Mouse (Mus musculus) right cerebral cortex, postnatal 36 days (tissue): ENCODE data around the gene Sfmbt1.
"Not testable (repeated sequence)": the region's sequence is repeated elsewhere in the genome, so short reads cannot be mapped to it uniquely, and the experiment has no call there.

Source experiments
- DNase-seq, 2 experiments: peaks; one replicate each; pipeline ENCODE4 v3.0.0; 2022; ENCODE audit warnings: low spot score in 2 of 2, mixed read lengths in 1 of 2

Sfmbt1 gene

DNA sequence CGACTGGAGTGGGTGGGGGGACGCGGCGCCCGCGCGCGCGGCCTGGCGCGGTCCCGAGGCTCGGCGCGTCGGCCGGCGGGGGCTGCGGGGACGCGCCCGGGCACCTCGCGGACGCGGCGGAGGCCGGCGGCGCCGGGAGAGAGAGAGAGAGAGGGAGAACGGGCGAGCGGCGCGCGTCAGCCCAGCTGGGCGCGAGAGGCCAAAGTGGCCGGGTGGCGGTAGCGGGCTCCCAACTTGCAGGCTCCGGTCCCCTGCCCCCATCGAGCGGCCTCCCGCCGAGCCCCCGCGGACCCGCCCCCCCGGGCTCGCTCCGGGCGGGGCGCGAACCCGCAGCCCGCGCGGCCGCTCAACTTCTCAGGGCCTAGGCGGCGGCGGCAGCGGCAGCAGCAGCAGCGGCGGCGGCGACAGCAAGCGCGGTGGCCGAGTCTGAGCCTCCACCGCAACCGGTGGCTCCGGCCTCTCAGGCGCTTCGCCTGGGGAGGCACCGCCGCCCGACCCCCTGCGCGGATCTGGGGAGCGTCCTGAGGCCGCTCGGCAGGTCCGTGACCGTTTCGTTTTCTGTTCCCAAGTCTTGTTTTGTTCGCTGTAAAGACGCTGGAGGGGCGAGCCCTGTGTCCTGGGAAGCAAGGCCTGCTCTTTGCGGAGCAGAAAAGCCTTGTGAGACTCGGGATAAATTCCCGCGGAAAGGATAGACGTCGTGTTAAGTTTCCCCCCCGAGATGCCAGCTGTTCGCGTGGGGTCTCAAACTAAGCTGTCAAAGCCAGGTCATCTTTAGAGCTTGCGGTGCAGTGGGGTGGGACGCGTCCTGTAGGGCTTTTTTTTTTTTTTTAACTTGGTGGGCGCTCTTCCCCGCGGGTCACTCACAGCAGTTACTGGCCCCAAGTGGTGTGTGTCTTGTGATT, 1.7 kb downstream of the Sfmbt1 start:
- peak in 1 of 2 experiments; percentile 45 for DNase-seq

DNA sequence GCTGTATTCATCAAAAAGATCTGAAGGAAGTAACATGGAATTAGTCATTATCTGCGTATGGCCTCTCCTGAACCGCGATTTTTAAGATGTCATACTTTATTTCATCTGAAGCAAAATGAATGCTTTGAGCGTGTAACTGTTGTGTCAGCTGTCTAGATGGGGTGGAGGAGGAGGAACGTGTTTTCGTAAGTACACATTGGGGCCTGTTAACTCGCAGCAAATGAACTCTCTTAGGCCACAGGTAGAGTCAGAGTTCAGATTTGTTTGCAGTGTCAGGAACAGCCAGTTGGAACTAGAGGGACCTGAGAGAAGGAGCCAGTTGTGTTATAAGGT, 2.3 kb downstream of the Sfmbt1 start:
- no peak for DNase-seq

DNA sequence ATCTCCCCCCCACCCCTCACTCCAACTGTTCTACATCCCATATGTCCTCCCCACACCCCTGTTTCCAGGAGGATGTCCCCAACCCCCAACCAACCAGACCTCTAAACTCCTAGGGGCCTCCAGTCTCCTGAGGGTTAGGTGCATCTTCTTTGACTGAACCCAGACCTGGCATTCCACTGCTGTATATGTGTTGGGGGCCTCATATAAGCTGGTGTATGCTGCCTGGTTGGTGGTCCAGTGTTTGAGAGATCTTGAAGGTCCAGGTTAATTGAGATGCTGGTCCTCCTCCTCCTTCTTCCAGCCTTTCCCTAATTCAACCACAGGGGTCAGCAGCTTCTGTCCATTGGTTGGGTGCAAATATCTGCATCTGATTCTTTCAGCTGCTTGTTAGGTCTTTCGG, 4.0 kb downstream of the Sfmbt1 start:
- not testable (repeated sequence) for DNase-seq

DNA sequence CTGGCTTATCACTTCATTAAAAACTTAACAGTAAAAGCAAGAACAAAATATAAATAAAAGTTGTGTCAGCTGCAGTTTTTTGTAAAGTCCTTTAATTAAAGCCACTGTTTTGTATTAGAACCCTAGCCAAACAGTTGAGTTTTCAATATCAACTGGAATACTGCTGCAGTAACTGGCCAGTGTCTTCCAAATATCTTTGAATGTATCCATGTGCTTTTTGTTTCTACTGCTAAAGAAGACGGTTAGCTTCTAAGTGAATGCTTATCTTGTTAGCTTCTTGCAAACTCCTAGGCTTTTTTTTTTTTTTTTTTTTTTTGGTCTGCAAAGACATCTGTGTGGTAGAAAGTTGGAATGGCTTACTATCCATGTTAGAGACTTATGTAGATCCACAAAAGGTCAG, 4.9 kb downstream of the Sfmbt1 start:
- DNase-seq = no peak

DNA sequence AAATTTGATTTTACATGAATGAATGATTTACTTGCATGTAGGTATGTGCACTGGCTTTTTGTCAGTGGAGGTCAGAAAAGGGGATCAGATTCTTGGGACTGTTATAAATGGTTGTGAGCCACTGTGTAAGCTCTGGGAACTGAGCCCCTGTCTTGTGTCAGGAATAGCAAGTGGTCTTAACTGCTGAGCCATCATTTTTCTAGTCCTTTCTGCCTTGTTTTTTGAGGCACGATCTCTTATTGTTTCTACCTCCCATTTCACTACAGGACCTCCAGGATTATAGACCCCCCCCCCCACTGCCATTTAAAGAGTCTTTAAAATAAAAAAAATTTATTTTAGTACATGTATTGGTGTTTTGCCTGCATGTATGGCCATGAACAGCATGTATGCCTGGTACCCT, 7.2 kb downstream of the Sfmbt1 start:
- no peak for DNase-seq

DNA sequence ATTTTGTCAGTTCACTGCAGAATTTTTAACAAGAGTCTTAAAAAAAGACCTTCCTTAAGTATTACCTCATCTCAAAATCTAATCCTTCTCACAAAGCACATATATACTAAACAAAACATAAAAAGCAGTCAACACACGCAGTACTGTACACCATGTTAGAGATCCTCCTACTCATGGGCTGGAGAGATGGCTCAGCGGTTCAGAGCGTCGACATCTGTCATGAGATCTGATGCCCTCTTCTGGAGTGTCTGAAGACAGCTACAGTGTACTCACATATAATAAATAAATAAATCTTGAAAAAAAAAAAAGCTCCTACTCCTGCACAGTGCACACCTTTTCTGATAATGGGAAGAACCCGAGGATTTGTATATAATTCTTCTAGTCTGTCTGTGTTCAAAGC, 7.8 kb downstream of the Sfmbt1 start:
- no peak for DNase-seq

DNA sequence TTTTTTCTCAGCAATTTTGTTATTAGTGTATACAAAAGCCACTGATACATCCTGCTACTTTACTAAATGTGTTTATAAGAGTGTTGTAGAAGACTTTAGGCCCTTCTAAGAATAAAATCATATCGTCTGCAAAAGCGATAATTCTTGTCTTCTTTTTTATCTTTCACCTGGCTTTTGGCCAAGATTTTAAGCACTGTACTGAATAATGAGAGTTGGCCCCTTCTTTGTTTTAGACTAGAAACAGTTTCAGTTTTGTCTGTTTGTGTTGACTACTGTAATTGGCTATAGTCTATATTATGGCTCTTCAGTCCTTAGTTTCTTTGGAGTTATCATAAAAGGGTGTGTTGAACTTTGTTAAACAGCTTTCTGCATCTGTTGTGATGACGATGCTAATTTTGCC, 17.2 kb downstream of the Sfmbt1 start:
- no peak for DNase-seq

DNA sequence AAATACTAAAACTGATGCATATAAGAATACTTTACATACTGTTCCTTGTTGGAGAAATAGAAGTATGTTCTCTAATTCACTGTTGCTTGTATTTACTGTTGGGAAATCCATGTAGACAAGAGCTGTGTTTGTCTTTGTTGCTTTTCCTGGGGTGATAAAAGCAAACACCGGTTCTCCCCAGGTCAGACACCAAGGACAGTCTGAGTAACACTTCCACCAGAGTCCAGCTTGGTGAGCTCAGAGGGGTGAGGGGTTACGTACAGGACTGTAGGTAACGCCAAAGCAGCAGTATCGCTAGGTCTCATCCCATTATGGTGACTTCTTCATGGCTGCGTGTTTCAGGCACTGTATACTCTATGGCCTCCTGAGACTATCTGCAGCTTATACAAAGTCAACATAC, 20.0 kb downstream of the Sfmbt1 start:
- DNase-seq = no peak

DNA sequence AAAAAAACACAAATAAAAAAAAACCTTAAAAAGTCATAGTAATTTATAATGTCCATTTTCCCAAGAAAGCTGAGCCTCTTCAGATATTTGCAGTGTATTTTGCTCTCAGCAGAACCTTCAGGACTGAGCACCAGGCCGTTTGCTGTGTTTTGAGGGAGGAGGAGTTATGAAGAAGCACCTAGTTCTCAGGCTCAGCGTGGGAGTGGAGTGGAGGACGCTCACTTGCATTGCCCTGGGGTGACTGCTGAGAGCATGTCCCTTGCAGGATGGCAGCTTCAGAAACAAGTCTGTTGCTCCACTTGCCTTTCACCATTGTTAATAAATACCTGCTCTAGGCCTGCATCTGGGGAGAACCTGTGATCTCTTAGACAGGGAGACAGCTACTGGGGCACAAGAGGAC, 21.2 kb downstream of the Sfmbt1 start:
- no peak for DNase-seq

DNA sequence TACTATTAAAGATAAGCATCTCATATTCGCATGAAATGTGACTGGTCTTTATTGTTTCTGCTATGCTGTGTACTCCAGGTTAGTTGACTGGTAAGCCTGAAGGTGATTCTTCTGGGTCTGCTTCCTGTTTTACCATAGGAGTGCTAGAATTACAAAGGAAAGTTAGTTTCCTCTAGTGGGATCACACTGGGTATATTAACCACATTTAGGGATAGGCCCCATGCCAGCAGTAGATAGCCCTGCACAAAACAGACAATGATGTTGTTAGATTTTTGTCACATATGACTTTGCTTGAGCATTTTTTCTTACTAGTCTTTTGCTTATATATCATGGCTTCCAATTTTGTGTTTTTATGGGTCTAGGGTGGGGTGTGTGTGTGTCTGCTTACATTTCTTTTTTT, 21.8 kb downstream of the Sfmbt1 start:
- DNase-seq = no peak

DNA sequence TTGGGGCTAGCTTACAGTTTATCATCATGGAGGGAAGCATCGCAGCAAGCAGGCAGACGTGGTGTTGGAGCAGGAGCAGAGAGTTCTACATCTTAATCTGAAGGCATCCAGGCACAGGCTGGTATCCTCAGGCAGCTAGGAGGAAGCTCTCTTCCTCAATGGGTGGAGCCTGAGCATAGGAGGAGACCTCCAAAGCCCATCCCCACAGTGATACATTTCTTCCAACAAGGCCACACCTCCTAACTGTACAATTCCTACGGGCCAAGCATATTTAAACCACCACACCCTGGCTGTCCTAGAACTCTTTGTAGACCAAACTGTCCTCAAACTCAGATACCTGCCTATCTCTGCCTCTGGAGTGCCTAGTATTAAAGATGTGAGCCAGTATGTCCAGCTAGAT, 29.2 kb downstream of the Sfmbt1 start:
- DNase-seq = no peak

DNA sequence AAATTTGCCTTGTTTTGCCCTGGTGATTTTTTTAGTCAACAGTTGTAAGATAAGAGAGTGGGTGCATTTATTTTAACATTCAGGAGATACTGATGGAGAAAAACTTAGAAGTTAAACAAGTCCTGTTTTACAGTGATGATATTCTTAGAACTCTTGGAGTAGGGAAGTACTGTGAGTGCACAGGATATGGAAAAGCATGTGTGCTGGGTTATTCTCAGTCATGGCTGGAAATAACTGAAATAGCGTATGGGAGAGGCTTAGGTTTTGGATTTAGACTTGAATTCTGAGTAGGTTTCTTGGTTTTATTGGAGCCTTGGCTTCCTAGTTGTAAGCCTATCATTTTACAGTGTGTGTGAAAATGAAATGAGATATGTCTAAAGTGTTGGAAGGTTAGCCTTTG, 31.5 kb downstream of the Sfmbt1 start:
- DNase-seq = no peak

DNA sequence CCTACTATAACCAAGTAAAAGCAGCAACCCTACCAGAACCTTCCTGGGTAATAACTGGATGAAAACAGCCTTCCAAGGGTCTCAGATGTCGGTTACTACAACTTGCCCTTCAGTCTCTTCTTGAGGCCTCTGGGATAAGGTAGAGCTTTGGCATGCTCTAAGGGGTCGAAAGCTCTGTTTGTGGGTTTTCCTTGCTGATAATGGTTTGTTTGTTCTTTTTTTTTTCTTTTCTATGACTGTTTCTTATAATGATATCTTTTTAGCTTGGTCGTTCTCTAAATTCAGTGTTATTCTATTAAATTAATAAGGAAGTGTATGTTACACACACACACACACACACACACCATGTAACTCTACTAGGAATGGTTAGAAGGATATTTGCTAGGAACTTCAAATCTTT, 42.6 kb downstream of the Sfmbt1 start:
- no peak for DNase-seq

DNA sequence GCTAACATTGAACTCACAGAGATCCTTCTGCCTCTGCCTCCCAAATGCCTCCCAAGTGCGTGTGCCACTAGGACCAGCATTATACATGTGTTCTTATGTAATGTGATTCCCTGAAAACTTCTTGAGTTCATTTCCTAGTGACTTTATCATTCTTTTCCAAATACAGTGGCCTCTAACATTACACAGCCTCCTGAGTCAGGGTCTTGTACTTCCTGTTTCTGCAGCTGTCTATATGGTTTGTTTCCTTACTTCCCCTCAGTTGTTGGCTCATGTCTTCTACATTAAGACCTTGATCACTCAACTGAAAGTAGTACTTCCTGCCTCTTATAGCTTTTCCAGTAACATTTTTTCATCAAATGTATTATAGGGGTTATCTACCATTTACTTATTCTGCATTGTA, 46.6 kb downstream of the Sfmbt1 start:
- DNase-seq = no peak

DNA sequence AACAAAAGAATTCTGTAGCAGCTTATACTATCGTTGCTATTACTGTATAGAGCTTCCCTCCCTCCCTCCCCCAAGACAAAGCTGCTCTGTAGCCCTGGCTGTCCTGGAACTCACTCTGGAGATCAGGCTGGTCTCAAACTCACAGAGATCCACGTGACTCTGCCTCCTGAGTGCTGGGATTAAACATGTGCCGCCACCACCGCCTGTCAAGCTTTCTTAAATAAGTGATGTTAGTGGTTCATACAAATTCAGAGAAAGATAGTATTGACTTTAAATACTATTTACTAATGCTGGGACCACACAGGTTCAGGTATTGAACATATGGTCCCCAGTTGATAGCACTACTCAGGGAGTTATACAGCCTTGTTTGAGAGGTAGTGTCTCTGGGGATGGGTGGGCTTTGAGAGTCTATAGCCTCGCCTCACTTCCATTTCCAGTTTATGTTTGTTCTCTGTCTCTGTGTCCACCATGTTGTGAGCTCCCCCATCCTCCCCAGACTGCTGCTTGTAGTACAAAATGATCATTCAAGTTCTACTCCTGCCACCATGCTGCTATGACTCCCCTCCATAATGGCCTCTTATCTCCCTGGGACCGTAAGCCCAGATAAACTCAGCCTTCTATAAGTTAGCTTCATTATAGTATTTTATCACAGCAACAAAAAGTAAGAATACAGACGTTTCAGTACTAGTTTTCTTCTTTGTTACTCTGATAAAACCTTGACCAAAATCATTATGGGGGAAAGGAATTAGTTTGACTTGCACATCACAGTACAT, 47.7 kb downstream of the Sfmbt1 start:
- DNase-seq = no peak

DNA sequence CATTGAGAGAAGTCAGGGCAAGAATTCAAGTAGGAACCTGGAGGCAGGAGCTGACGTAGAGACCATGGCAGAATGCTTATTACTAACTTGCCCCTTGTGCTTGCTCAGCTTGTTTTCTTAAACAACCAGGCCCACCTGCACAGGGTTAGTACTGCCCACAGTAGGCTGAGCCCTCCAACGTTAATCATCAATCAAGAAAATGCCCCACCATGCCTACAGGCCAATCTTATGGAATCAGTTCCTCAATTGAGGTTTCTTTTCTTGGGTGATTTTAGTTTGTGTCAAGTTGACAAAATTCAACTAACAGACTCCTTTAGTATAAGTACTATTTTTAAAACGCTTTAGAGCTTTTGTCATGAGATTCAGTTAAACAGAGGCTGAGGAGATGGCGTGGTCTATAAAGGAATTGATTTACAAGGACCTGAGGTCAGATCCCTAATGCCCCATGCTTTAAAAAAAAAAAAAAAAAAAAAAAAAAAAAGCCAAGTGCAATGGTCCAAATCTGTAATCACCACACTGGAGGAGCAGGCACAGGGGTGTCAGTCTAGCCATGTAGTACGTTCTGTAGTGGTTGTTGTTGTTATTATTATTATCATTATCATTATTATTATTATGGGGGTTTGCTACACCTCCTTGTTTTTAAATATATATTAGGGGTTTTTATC, 48.4 kb downstream of the Sfmbt1 start:
- no peak for DNase-seq

DNA sequence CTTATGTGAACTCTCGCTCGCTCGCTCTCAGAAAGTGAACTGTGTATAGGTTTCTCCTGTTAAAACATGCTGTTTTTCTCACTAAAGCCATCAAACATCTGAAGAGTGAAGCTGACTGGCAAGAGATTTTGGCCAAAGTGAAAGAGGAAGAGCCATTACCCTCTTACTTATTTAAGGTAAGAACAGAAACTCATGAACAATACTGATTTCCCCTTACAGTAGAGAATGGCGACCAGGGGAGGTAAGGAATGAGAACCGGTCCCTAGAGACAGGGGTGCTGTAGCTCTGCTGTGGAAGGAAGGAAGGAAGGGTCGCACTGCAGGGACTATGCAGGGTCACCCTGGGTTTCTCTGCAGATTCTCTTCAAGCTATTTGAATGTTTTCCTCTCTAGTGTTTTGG, 70.0 kb downstream of the Sfmbt1 start:
- no peak for DNase-seq

DNA sequence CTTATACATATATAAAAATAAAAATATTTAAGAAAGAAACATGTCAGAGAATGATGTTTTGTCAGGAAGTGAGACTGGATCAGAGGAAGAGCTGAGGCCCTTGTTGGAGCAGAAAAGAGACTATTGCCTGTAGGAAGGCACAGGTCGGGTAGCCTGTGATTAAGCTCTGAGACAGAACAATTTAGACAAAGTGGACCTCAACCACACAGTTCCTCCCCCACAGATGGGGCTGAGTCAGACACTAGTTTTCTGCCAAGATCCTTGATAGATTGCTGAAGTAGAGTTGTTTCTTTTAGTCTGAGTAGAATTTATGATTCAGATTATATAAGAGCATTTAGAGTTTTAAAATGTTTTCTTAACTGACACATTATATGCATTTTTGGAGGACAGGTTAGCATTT, 74.8 kb downstream of the Sfmbt1 start:
- DNase-seq = peak; percentile 48 to 57

DNA sequence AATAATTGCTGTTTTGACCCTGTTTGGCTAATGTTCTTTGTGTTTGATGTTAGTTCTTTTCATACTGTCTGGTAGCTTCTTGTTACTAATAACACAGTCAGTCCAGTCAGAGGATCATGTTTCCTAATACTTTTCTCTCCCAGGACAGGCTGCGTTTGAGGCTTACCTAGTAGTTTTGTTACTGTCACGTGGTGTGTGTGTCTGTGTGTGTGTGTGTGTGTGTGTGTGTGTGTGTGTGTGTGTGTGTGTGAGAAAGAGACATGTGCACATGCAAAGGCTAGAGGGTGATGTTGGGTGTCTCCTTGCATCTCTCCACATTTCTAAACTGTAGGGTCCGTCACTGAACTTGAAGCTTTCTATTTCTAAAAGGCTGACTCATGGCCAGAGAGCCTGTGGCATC, 78.2 kb downstream of the Sfmbt1 start:
- DNase-seq = no peak

DNA sequence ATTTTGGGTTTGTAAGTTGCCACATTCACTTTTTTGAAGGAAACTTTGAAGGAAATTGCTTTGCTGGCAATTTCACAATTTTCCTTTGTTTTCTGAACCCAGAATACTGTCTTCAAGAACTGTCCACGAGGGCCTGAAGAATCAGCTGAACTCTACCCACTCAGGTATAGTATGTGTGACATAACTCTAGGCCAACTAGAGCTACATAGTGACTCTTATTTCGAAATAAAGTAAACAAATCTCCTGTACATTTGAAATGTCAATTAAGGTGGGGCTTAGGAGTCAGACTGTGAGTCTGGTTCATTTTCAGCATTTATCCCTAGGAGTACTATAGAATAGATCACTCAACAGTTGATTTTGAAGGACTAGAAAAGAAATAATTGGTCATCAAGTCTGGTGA, 87.1 kb downstream of the Sfmbt1 start:
- no peak for DNase-seq

DNA sequence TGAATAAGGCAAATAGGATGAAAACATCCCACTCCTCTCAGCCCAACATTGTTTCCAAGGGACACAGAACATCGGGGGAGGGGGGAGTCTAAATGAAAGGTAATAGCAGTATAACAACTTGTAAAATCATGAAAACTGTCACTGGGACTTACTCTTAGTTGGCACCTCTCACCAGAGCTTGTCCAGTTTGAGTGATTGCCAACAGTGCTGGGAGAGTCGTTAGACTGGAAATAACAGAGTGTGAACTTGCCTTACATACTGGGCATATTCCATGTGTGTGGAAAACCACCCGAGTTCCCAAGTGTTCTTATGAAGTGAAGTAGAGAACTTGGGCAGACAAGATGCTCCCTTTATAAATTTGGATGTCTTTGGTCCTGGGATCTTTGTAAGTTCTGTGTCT, 106.5 kb downstream of the Sfmbt1 start:
- no peak for DNase-seq

DNA sequence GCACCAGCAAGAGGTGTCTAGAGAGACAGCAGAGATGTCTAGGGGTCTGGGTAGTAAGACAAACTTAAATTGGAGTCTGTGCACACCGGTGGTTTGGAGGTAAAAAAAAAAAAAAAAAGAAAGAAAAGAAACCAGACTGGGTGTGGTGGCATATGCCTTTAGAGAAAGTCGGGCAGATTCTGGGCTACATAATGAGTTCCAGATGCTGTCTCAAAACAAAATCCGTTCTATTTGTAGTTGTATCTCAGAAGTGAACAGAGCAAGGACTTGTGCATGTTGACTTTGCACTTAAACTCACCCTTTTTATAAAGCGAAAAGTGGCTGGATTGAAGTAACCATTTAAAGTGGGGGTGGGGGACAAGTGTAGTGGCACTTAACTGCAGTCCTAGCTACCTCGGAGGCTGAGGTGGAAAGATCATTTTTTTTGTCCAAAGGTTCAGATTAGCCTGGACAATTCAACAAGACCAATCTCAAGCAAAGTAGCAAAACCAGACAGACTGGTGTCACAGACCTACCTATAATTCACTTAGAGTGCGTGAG, 109.9 kb downstream of the Sfmbt1 start:
- DNase-seq = no peak
